Mouse (Mus musculus): ENCODE data around the gene Ltb4r2. TPM values are rescaled to one million over a fixed set of nuclear protein-coding genes. Genes with fewer than 3 reads are reported as not detected.

Ltb4r2 gene
- polyA plus RNA-seq, 2 experiments: 0.44 to 0.74 TPM

- WGBS: 61% methylated on average over 3 of the region's 3 CpGs
Measured at GRCm38 (mm10) chr14:55735334-55735733, 25.9 kb upstream of the Ltb4r2 start.

DNA sequence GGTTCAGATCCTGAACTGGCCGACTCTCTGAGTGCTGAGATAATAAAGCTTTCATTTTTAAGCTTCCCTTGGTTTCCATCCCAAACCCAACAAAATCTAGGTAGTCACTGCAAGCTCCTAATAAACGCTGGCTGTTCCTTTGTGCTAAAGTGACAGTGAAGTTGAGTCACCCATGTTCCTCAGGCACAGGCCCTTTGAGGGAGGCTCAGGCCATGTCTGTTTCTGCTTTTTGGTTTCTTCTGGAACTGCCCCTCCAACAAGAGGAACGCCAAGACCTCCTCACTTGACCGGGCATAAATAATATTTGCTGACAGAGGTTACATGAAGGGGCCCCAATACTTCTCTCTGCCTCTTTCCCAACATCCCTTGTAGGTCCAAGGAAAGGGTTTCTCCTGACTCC is 25.5 kb upstream of the Ltb4r2 start:
- H3K27ac ChIP-seq (replicated peaks; ENCODE audit: low read depth, low read length): no peak overlapping the region
- no peak for DNase-seq (ENCODE audit: low spot score)
- H3K27me3 ChIP-seq (ENCODE audit: control insufficient read depth, insufficient read depth, low read length): no peaks in the 10 kb centered on the region
- no peak overlapping the region for H3K4me2 ChIP-seq (replicated peaks; ENCODE audit: low read depth, low read length, severe bottlenecking)
- TF ChIP-seq POLR2A (IDR thresholded peaks at IDR 0.05; ENCODE audit: borderline replicate concordance, extremely low read depth, insufficient read depth, insufficient read length): no peak
- no peak overlapping the region for H3K4me3 ChIP-seq (replicated peaks; ENCODE audit: low read length)
- WGBS: 81% methylated on average over 4 of the region's 4 CpGs
- no peaks in the 10 kb centered on the region for H3K9me3 ChIP-seq (ENCODE audit: control insufficient read depth, low read length)
- H3K9ac ChIP-seq (ENCODE audit: low read depth, low read length, severe bottlenecking): no peak overlapping the region
- no peaks in the 10 kb centered on the region for H3K4me1 ChIP-seq (ENCODE audit: control insufficient read depth, insufficient read depth, low read length)
- no peak for ATAC-seq (ENCODE audit: low FRiP score, low read depth)
- peaks cover 28% of the 10 kb centered on the region for H3K36me3 ChIP-seq (ENCODE audit: control insufficient read depth, insufficient read depth, low read length)

More at GRCm38 (mm10) chr14:55735334-55735733, 25.9 kb upstream of the Ltb4r2 start:
- Histone ChIP-seq H3K4me2 (replicated peaks; ENCODE audit: low read depth, low read length, severe bottlenecking) (no peak overlapping the region), H3K4me1 (ENCODE audit: control insufficient read depth, insufficient read depth, low read length) (no peaks in the 10 kb centered on the region), H3K27ac (replicated peaks; ENCODE audit: low read depth, low read length) (no peak overlapping the region), H3K9me3 (ENCODE audit: control insufficient read depth, low read length) (no peaks in the 10 kb centered on the region), H3K4me3 (replicated peaks; ENCODE audit: low read length) (no peak overlapping the region), H3K36me3 (ENCODE audit: control insufficient read depth, insufficient read depth, low read length) (peaks cover 24% of the 10 kb centered on the region), H3K9ac (ENCODE audit: low read depth, low read length, severe bottlenecking) (no peak overlapping the region), H3K27me3 (ENCODE audit: control insufficient read depth, insufficient read depth, low read length) (no peaks in the 10 kb centered on the region)
- DNase-seq (ENCODE audit: low spot score): no peak
- TF ChIP-seq POLR2A (IDR thresholded peaks at IDR 0.05; ENCODE audit: borderline replicate concordance, extremely low read depth, insufficient read depth, insufficient read length): no peak
- ATAC-seq (ENCODE audit: low FRiP score, low read depth): no peak

DNA sequence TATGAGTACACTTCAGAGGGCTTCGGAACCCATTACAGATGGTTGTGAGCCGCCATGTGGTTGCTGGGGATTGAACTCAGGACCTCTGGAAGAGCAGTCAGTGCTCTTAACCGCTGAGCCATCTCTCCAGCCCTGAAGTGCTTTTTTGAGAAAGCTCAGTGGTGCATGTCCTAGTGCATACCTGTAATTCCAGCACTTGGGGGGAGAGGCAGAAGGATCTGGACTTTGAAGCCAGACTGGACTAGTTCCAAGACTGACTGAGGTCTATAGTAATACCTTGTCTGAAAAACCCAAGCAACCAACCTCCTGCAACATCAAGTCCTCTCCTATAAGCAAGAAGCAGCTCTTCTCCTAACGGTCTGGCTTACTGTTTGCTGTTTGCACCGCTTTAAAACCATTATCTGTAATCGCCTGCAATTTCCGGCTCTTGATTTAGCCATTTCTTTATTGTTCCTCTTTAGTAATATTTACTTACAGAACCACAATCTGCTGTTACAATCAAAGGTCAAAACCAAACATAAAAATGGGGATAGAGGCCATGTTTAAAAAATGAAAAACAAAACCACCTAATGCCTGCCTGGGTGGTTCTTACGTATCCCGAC is 24.0 kb upstream of the Ltb4r2 start:
- DNase-seq (ENCODE audit: low spot score): no peak
- Histone ChIP-seq H3K27ac (replicated peaks; ENCODE audit: low read depth, low read length) (no peak overlapping the region), H3K36me3 (ENCODE audit: control insufficient read depth, insufficient read depth, low read length) (peaks cover 39% of the 10 kb centered on the region), H3K4me1 (ENCODE audit: control insufficient read depth, insufficient read depth, low read length) (no peaks in the 10 kb centered on the region), H3K27me3 (ENCODE audit: control insufficient read depth, insufficient read depth, low read length) (no peaks in the 10 kb centered on the region), H3K4me2 (replicated peaks; ENCODE audit: low read depth, low read length, severe bottlenecking) (no peak overlapping the region), H3K9me3 (ENCODE audit: control insufficient read depth, low read length) (no peaks in the 10 kb centered on the region), H3K4me3 (replicated peaks; ENCODE audit: low read length) (no peak overlapping the region), H3K9ac (ENCODE audit: low read depth, low read length, severe bottlenecking) (no peak overlapping the region)
- no peak for TF ChIP-seq POLR2A (IDR thresholded peaks at IDR 0.05; ENCODE audit: borderline replicate concordance, extremely low read depth, insufficient read depth, insufficient read length)
- no peak for ATAC-seq (ENCODE audit: low FRiP score, low read depth)
- WGBS: 85% methylated on average over 9 of the region's 9 CpGs

DNA sequence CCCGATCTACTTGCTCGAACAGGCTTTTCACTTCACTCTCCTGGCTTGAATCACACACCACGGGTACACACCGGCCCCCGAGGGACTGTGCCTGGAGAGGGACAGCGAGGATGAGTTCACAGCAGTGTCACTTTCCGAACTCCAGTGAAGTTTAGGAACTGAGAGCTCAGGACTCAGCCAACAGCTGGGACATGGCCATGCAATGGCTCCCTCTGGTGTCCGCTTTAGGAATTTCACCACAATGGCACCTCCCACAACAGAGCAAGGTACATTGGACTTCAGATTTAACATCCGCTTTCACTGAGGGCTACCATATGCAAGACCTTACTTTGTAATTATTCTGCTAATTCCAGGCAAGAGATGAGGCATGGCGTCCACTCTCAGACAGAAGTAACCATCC is 17.5 kb upstream of the Ltb4r2 start:
- 18% methylated on average over 10 of the region's 10 CpGs for WGBS
- Histone ChIP-seq H3K27ac (replicated peaks; ENCODE audit: low read depth, low read length) (no peak overlapping the region), H3K36me3 (ENCODE audit: control insufficient read depth, insufficient read depth, low read length) (peaks cover 34% of the 10 kb centered on the region), H3K27me3 (ENCODE audit: control insufficient read depth, insufficient read depth, low read length) (no peaks in the 10 kb centered on the region), H3K4me2 (replicated peaks; ENCODE audit: low read depth, low read length, severe bottlenecking) (peak overlapping the region; percentile 22), H3K9ac (ENCODE audit: low read depth, low read length, severe bottlenecking) (no peak overlapping the region), H3K4me3 (replicated peaks; ENCODE audit: low read length) (no peak overlapping the region), H3K4me1 (ENCODE audit: control insufficient read depth, insufficient read depth, low read length) (peaks cover 23% of the 10 kb centered on the region), H3K9me3 (ENCODE audit: control insufficient read depth, low read length) (no peaks in the 10 kb centered on the region)
- DNase-seq (ENCODE audit: low spot score) (peak; percentile 74), ATAC-seq (ENCODE audit: low FRiP score, low read depth) (peak; percentile 77)
- TF ChIP-seq POLR2A (IDR thresholded peaks at IDR 0.05; ENCODE audit: borderline replicate concordance, extremely low read depth, insufficient read depth, insufficient read length): no peak

DNA sequence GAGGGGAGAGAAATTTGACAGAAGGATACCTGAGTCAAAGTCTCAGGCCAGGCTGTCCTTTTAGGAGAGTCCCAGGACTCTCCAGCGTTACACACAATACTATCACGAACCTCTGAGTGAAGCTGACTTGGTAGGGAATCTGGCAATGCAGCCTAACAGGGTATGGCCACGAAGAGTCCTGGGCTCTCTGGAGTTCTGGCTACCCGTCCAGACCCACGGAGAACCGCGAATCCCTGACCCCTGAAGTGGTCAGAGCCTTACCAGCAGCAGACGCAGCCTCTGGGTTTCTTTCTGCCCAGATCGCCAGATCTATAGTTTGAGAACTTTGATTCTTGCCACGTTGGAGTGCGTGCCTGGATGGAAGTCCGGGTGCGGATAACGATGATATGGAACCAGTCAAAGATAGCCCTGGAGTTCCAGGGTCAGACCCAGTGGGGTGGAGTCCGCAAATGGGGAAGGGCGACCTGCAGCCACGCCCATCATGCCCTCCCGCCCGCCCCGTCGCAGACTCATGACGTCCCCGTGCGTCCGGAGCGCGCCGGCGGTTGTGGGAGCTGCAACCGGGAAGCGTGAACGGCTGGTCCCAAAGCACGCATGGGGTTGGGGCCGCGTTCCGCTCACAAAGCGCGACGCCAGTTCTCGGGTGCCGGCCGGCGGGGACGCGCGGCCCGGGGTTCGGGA is 15.9 kb upstream of the Ltb4r2 start, which contains the start of the genes Dhrs1 and Nop9:
TSS of gene Dhrs1 (minus strand) at position 511 of the 681 bp plus-strand sequence.
TSS of gene Nop9 (plus strand) at position 514 of the 681 bp plus-strand sequence.
- Histone ChIP-seq H3K27ac (replicated peaks; ENCODE audit: low read depth, low read length) (0 out of 2 replicates have a peak within 1 kb of the TSS, but pooled peaks have one; percentile 8), H3K9me3 (ENCODE audit: control insufficient read depth, low read length) (no peaks in the 10 kb centered on the region), H3K4me3 (replicated peaks; ENCODE audit: low read length) (peak within 1 kb of the TSS; percentile 89), H3K27me3 (ENCODE audit: control insufficient read depth, insufficient read depth, low read length) (no peaks in the 10 kb centered on the region), H3K4me2 (replicated peaks; ENCODE audit: low read depth, low read length, severe bottlenecking) (peak within 1 kb of the TSS; percentile 69), H3K9ac (ENCODE audit: low read depth, low read length, severe bottlenecking) (peak within 1 kb of the TSS; percentile 80), H3K36me3 (ENCODE audit: control insufficient read depth, insufficient read depth, low read length) (peaks cover 35% of the 10 kb centered on the region), H3K4me1 (ENCODE audit: control insufficient read depth, insufficient read depth, low read length) (peaks cover 23% of the 10 kb centered on the region)
- under 1% methylated on average over 42 of the region's 48 CpGs for WGBS
- TF ChIP-seq POLR2A (IDR thresholded peaks at IDR 0.05; ENCODE audit: borderline replicate concordance, extremely low read depth, insufficient read depth, insufficient read length): peak; percentile 38; the same call in 1 of the 2 replicates
- peak; percentile 79 for DNase-seq (ENCODE audit: low spot score)
- ATAC-seq (ENCODE audit: low FRiP score, low read depth): peak; percentile 88
